Mouse (Mus musculus) kidney, embryonic 16.5 days (tissue): ENCODE results near the gene Nmnat2. TPM values are rescaled to one million over a fixed set of nuclear protein-coding genes. Genes with fewer than 3 reads are reported as not detected.

Source experiments
- ATAC-seq: fragments of 200-750 bp; cut with Nextera tagmentation; 2 replicates; pipeline ENCODE4 v1.8.0; 2017; ENCODE audit warnings: moderate TSS enrichment; ENCODE audit not compliant: low FRiP score, low TSS enrichment
- H3K27ac ChIP-seq: fragments of 300-500 bp; sonication (generic); 2 replicates; pipeline ENCODE4 v1.5.1; 2014; ENCODE audit warnings: low read length
- H3K27me3 ChIP-seq: fragments of 300-500 bp; sonication (generic); 2 replicates; pipeline ENCODE4 v1.6.1; 2014; ENCODE audit warnings: low read length, control low read depth, mixed read lengths; ENCODE audit not compliant: insufficient read depth
- H3K36me3 ChIP-seq: fragments of 300-500 bp; sonication (generic); 2 replicates; pipeline ENCODE4 v1.6.1; 2014; ENCODE audit warnings: low read length, control low read depth, mixed read lengths; ENCODE audit not compliant: insufficient read depth
- H3K4me1 ChIP-seq: fragments of 300-500 bp; sonication (generic); 2 replicates; pipeline ENCODE4 v1.6.1; 2014; ENCODE audit warnings: low read length, control low read depth, mixed read lengths; ENCODE audit not compliant: insufficient read depth
- H3K4me2 ChIP-seq: fragments of 300-500 bp; sonication (generic); replicated peaks from 2 replicates; pipeline ENCODE4 v1.6.1; 2014; ENCODE audit warnings: low read depth, low read length
- H3K4me3 ChIP-seq: fragments of 300-500 bp; sonication (generic); 2 replicates; pipeline ENCODE4 v1.5.1; 2014; ENCODE audit warnings: mild to moderate bottlenecking, low read length
- H3K9ac ChIP-seq: fragments of 300-500 bp; sonication (generic); replicated peaks from 2 replicates; pipeline ENCODE4 v1.6.1; 2014; ENCODE audit warnings: low read length
- H3K9me3 ChIP-seq: fragments of 300-500 bp; sonication (generic); 2 replicates; pipeline ENCODE4 v1.6.1; 2016; ENCODE audit warnings: low read length, control low read depth
- WGBS: fragments of 180-500 bp; shearing (Covaris S2); extraction: QIAGEN DNeasy Blood & Tissue Kit; methylation state at CpG from one replicate; pipeline ENCODE4 v1.1.7; 2014; 5-methylcytosine and 5-hydroxymethylcytosine counted together
- polyA plus RNA-seq: library from polyadenylated mRNA; unstranded; fragments of >200 nt; fragmentation: Nextera tagmentation; extraction: Ambion mirVana; gene quantifications from 2 replicates; pipeline ENCODE4 v1.2.1, GENCODE M21; 2015

Nmnat2 gene
- polyA plus RNA-seq = 0.86 and 1.3 TPM in 2 replicates

GRCm38 (mm10) chr1:152954821-152955523 is at the start of gene Nmnat2:
Gene Nmnat2, plus strand, starts transcription at chr1:152954993.
- H3K4me2 ChIP-seq = peak within 1 kb of the TSS; percentile 68
- peak within 1 kb of the TSS; percentile 38 for H3K4me3 ChIP-seq
- peak; percentile 46; the same call in 1 of the 2 replicates for ATAC-seq
- H3K9ac ChIP-seq = no peak within 1 kb of the TSS
- H3K9me3 ChIP-seq = no peaks in the 10 kb centered on the region
- under 1% methylated on average over 41 of the region's 42 CpGs for WGBS
- peaks cover 37% of the 10 kb centered on the region for H3K27me3 ChIP-seq
- H3K36me3 ChIP-seq = no peaks in the 10 kb centered on the region
- H3K27ac ChIP-seq = no peak within 1 kb of the TSS
- peaks cover 7% of the 10 kb centered on the region for H3K4me1 ChIP-seq

- Histone ChIP-seq H3K27me3 (no peaks in the 10 kb centered on the region), H3K36me3 (no peaks in the 10 kb centered on the region), H3K9ac (no peak overlapping the region), H3K27ac (no peak overlapping the region), H3K4me2 (no peak overlapping the region), H3K4me3 (no peak overlapping the region), H3K9me3 (no peaks in the 10 kb centered on the region), H3K4me1 (peaks cover 6% of the 10 kb centered on the region)
- peak; percentile 59; the same call in 1 of the 2 replicates for ATAC-seq
- WGBS = 61% methylated on average over 6 of the region's 6 CpGs
Measured at GRCm38 (mm10) chr1:152913483-152914460, 41.0 kb upstream of the Nmnat2 start.

- Histone ChIP-seq H3K27ac (no peak overlapping the region), H3K36me3 (no peaks in the 10 kb centered on the region), H3K4me2 (no peak overlapping the region), H3K4me3 (no peak overlapping the region), H3K9me3 (no peaks in the 10 kb centered on the region), H3K4me1 (peaks cover 6% of the 10 kb centered on the region), H3K27me3 (no peaks in the 10 kb centered on the region), H3K9ac (no peak overlapping the region)
- no peak for ATAC-seq
- WGBS = 31% methylated on average over 5 of the region's 5 CpGs
Measured at GRCm38 (mm10) chr1:152915766-152916165, 39.0 kb upstream of the Nmnat2 start.

GRCm38 (mm10) chr1:152916936-152917335 is 37.9 kb upstream of the Nmnat2 start:
- WGBS = 80% methylated on average over 5 of the region's 5 CpGs
- Histone ChIP-seq H3K4me3 (no peak overlapping the region), H3K36me3 (no peaks in the 10 kb centered on the region), H3K27me3 (no peaks in the 10 kb centered on the region), H3K27ac (no peak overlapping the region), H3K9ac (no peak overlapping the region), H3K4me1 (peaks cover 6% of the 10 kb centered on the region), H3K9me3 (no peaks in the 10 kb centered on the region), H3K4me2 (no peak overlapping the region)
- ATAC-seq = no peak

- Histone ChIP-seq H3K4me2 (no peak overlapping the region), H3K27me3 (no peaks in the 10 kb centered on the region), H3K4me3 (no peak overlapping the region), H3K9ac (no peak overlapping the region), H3K36me3 (no peaks in the 10 kb centered on the region), H3K27ac (no peak overlapping the region), H3K9me3 (no peaks in the 10 kb centered on the region), H3K4me1 (peaks cover 6% of the 10 kb centered on the region)
- 73% methylated on average over 4 of the region's 4 CpGs for WGBS
- no peak for ATAC-seq
Measured at GRCm38 (mm10) chr1:152917626-152918025, 37.2 kb upstream of the Nmnat2 start.

GRCm38 (mm10) chr1:152921786-152922185 is 33.0 kb upstream of the Nmnat2 start:
- Histone ChIP-seq H3K9ac (no peak overlapping the region), H3K4me3 (no peak overlapping the region), H3K36me3 (no peaks in the 10 kb centered on the region), H3K4me2 (no peak overlapping the region), H3K27ac (no peak overlapping the region), H3K4me1 (no peaks in the 10 kb centered on the region), H3K9me3 (no peaks in the 10 kb centered on the region), H3K27me3 (no peaks in the 10 kb centered on the region)
- WGBS = 76% methylated on average over 3 of the region's 3 CpGs
- no peak for ATAC-seq

GRCm38 (mm10) chr1:152933962-152934361 is 20.8 kb upstream of the Nmnat2 start:
- WGBS = 36% methylated on average over 11 of the region's 11 CpGs

GRCm38 (mm10) chr1:152935476-152935875 is 19.3 kb upstream of the Nmnat2 start:
- ATAC-seq = no peak
- H3K9me3 ChIP-seq = no peaks in the 10 kb centered on the region
- H3K27ac ChIP-seq = no peak overlapping the region
- no peak overlapping the region for H3K4me3 ChIP-seq
- no peaks in the 10 kb centered on the region for H3K27me3 ChIP-seq
- H3K4me1 ChIP-seq = no peaks in the 10 kb centered on the region
- no peaks in the 10 kb centered on the region for H3K36me3 ChIP-seq
- no peak overlapping the region for H3K4me2 ChIP-seq
- H3K9ac ChIP-seq = no peak overlapping the region
- WGBS = 64% methylated on average over 6 of the region's 6 CpGs

More at GRCm38 (mm10) chr1:152933962-152934361, 20.8 kb upstream of the Nmnat2 start:
- no peak overlapping the region for H3K9ac ChIP-seq
- H3K36me3 ChIP-seq = no peaks in the 10 kb centered on the region
- H3K27me3 ChIP-seq = no peaks in the 10 kb centered on the region
- peak overlapping the region; percentile 11; the same call in 1 of the 2 replicates for H3K4me2 ChIP-seq
- H3K4me1 ChIP-seq = no peaks in the 10 kb centered on the region
- no peak overlapping the region for H3K4me3 ChIP-seq
- no peak overlapping the region for H3K27ac ChIP-seq
- no peaks in the 10 kb centered on the region for H3K9me3 ChIP-seq
- peak; percentile 71; the same call in 1 of the 2 replicates for ATAC-seq

GRCm38 (mm10) chr1:152936365-152936764 is 18.4 kb upstream of the Nmnat2 start:
- 89% methylated on average over 5 of the region's 5 CpGs for WGBS
- no peaks in the 10 kb centered on the region for H3K4me1 ChIP-seq
- H3K9ac ChIP-seq = no peak overlapping the region
- no peaks in the 10 kb centered on the region for H3K9me3 ChIP-seq
- H3K27me3 ChIP-seq = no peaks in the 10 kb centered on the region
- no peak overlapping the region for H3K27ac ChIP-seq
- no peak overlapping the region for H3K4me3 ChIP-seq
- H3K36me3 ChIP-seq = no peaks in the 10 kb centered on the region
- no peak for ATAC-seq
- H3K4me2 ChIP-seq = no peak overlapping the region
